Mouse (Mus musculus): Measurements from ENCODE around the gene Ptprn2. TPM values are rescaled to one million over a fixed set of nuclear protein-coding genes. Genes with fewer than 3 reads are reported as not detected.

The Ptprn2 gene
- polyA plus RNA-seq, 1 experiment from 2014 or later: 0.14 TPM

DNA sequence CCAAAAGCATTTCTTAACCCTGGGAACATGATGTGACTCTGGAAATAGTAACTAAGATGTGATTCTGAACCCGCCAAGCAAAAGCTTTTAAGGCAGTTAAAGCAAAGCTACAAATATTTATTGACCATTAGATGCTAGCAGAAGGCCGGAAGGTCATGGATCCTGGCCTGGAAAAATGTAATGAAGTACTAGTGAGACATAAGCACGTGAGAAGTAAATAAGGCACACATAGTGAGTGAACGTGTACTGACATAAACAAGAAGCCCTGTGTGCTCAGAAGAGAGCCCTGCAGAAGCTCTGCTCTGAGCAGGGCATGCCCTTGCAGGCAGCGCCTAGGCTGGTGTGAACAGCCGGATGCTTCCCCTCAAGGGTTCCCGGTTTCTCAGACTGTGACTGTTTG lies 557.2 kb downstream of the Ptprn2 start:
- H3K27me3 ChIP-seq (ENCODE audit: insufficient read depth, low read length): no peaks in the 10 kb centered on the region
- no peaks in the 10 kb centered on the region for H3K9me3 ChIP-seq (ENCODE audit: low read length)
- no peak for TF ChIP-seq CTCF (IDR thresholded peaks at IDR 0.05; ENCODE audit: low read depth)
- TF ChIP-seq EP300 (IDR thresholded peaks at IDR 0.05; ENCODE audit: low read depth): no peak
- no peak overlapping the region for H3K9ac ChIP-seq (replicated peaks)
- no peaks in the 10 kb centered on the region for H3K4me1 ChIP-seq (ENCODE audit: insufficient read depth)
- H3K4me3 ChIP-seq (ENCODE audit: low read depth, low read length): no peak overlapping the region
- ATAC-seq (no peak), DNase-seq (no peak)
- H3K4me2 ChIP-seq (ENCODE audit: low read depth, low read length): no peak overlapping the region
- WGBS (ENCODE audit: insufficient replicate concordance): 66% methylated on average over 7 of the region's 7 CpGs
- no peaks in the 10 kb centered on the region for H3K36me3 ChIP-seq (replicated peaks; ENCODE audit: insufficient read depth, low read length)
- H3K27ac ChIP-seq (ENCODE audit: low read depth): no peak overlapping the region

DNA sequence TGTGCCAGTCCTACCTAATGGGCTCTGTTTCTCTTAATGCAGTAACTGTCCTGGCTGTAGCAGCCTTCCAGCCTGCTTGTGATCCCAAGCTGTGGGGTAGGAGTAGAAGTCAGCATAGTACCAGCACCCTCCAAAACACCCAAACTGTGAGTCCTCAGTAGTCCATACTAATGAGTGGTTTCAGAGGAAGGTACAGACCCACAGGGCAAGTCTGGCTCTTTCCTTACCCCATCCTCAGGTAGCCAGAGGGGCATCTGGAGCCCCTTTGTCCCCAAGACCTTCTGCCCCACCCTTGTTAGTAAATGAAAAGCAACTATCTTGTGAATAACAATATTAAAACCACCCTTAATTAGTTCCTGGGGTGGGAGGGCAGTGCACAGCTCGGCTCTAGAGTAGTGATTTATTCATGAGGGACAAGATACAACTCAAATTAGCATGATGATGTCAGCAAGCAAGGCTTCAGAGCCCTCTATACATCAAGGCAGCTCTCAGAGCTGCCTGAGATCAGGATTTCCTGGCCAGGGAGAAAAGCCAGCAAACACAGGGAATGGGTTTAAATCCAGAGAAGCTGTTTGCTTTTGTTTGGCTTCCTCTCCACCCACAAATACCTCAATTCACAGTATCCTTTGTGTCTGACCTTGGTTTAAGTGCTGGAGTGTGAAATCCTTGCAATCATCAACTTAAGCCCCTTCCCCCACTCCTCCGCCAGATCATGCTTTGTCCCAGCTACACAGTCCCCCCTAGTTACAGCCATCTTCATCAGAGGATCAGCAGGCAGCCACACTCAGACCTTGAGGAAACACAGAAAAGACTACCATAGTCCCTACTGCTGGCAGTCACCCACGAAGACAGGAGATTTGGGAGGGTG lies 562.1 kb downstream of the Ptprn2 start:
- Histone ChIP-seq H3K4me1 (ENCODE audit: insufficient read depth) (no peaks in the 10 kb centered on the region), H3K27ac (ENCODE audit: low read depth) (no peak overlapping the region), H3K4me3 (ENCODE audit: low read depth, low read length) (no peak overlapping the region), H3K9ac (replicated peaks) (no peak overlapping the region), H3K4me2 (ENCODE audit: low read depth, low read length) (no peak overlapping the region), H3K36me3 (replicated peaks; ENCODE audit: insufficient read depth, low read length) (no peaks in the 10 kb centered on the region), H3K9me3 (ENCODE audit: low read length) (no peaks in the 10 kb centered on the region), H3K27me3 (ENCODE audit: insufficient read depth, low read length) (no peaks in the 10 kb centered on the region)
- ATAC-seq: no peak
- no peak for TF ChIP-seq EP300 (IDR thresholded peaks at IDR 0.05; ENCODE audit: low read depth)
- no peak for TF ChIP-seq CTCF (IDR thresholded peaks at IDR 0.05; ENCODE audit: low read depth)
- WGBS (ENCODE audit: insufficient replicate concordance): 18% methylated on average over 3 of the region's 3 CpGs
- no peak for DNase-seq

DNA sequence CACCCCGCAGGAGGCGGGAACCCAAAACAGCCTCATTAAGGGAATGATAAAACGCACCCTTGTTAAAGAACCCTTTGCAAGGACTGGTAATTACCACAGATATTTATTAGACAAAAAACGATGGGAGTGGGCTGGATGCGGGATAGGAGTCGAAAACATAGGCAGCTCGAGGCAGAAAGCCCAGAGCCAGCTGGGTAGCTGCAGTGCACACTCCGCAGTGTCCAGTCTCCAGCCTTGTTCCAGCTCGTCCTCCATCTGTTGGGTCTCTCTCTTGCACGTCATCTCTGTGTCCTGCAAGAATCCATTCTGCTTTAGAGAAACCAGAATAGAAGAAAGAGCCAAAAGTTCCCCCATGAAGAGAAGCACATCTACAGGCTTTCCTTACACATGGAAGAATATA lies 564.3 kb downstream of the Ptprn2 start:
- ATAC-seq: no peak
- Histone ChIP-seq H3K9me3 (ENCODE audit: low read length) (no peaks in the 10 kb centered on the region), H3K27me3 (ENCODE audit: insufficient read depth, low read length) (no peaks in the 10 kb centered on the region), H3K4me3 (ENCODE audit: low read depth, low read length) (no peak overlapping the region), H3K27ac (ENCODE audit: low read depth) (no peak overlapping the region), H3K4me1 (ENCODE audit: insufficient read depth) (no peaks in the 10 kb centered on the region), H3K9ac (replicated peaks) (no peak overlapping the region), H3K36me3 (replicated peaks; ENCODE audit: insufficient read depth, low read length) (no peaks in the 10 kb centered on the region), H3K4me2 (ENCODE audit: low read depth, low read length) (no peak overlapping the region)
- WGBS (ENCODE audit: insufficient replicate concordance): 78% methylated on average over 10 of the region's 10 CpGs
- TF ChIP-seq EP300 (IDR thresholded peaks at IDR 0.05; ENCODE audit: low read depth): no peak
- TF ChIP-seq CTCF (IDR thresholded peaks at IDR 0.05; ENCODE audit: low read depth): no peak
- DNase-seq: no peak

DNA sequence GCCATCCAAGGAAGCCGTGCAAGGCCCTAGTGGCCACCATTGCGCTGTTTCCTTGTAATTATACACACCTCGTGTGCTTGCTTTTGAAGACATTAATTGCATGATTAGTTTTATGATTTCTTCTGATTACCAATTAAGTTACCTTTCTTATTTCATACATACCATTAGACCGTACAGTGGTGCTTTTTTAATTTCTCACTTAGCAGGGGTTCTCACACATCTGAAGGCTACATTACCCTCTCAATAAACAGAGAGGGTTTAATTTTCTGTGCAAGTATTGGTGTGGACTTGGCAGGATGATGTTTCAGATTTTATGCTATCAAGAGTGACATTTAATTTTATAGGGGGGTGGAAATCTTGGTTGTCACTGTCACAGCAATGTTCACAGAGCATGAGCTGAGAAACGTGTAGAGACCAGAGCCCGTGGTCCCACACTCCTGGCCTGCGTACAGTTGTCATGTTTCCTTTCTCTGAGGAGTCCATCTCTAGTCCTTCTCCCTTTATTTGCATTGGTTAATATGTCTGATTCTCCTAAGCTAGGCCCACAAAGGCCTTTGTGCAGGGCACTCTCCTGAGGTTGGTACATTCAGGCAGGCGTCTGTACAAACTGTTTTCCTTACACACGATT lies 567.8 kb downstream of the Ptprn2 start:
- DNase-seq (no peak), ATAC-seq (no peak)
- H3K4me3 ChIP-seq (ENCODE audit: low read depth, low read length): no peak overlapping the region
- no peaks in the 10 kb centered on the region for H3K4me1 ChIP-seq (ENCODE audit: insufficient read depth)
- no peaks in the 10 kb centered on the region for H3K9me3 ChIP-seq (ENCODE audit: low read length)
- no peaks in the 10 kb centered on the region for H3K27me3 ChIP-seq (ENCODE audit: insufficient read depth, low read length)
- H3K27ac ChIP-seq (ENCODE audit: low read depth): no peak overlapping the region
- no peak for TF ChIP-seq EP300 (IDR thresholded peaks at IDR 0.05; ENCODE audit: low read depth)
- TF ChIP-seq CTCF (IDR thresholded peaks at IDR 0.05; ENCODE audit: low read depth): no peak
- H3K4me2 ChIP-seq (ENCODE audit: low read depth, low read length): no peak overlapping the region
- 75% methylated on average over 9 of the region's 9 CpGs for WGBS (ENCODE audit: insufficient replicate concordance)
- H3K36me3 ChIP-seq (replicated peaks; ENCODE audit: insufficient read depth, low read length): no peaks in the 10 kb centered on the region
- H3K9ac ChIP-seq (replicated peaks): no peak overlapping the region

DNA sequence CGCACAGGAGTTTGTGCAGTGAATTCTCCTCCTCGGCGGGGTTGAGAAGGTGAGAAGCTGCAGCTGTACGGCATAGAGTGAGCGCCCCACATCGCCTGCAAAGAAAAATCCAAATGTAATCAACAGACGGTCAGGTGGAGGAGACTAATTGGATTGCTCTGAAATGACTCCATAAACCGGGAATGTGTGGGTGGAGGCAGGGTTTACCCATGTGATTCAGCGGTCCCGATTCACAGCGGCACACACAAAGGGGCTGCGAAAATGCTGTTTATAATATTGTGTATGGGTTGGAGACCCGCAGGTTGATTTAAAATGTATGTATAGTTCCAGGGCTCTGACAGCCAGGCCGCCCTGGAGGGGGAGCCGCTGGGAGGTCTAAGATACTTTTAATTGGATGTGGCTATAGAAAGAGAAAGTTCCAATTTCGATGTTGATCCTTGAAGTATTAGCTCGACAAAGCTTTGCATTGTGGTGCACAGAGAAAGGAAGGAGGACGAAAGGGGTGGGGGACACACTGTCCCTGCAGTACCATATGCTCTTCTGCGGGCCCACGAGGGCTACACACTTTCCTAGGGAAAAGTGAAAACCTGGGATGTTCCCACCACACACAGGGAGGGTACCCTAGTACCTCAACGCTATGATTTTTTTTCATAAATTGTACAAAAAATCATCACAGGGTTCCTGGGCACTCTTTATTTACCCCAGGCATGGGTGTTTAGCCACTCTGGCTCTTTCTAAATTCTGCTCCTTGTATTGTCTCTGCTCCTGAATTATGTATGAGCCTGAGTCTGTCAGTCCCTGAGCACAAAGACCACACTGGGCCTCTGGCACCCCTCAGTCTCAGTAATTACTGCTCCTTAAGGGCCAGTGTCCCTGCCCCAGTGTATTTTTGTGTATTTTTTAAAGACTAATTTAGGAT lies 568.6 kb downstream of the Ptprn2 start:
- Histone ChIP-seq H3K9ac (replicated peaks) (no peak overlapping the region), H3K4me3 (ENCODE audit: low read depth, low read length) (no peak overlapping the region), H3K4me2 (ENCODE audit: low read depth, low read length) (no peak overlapping the region; the same call in 1 of the 2 replicates), H3K9me3 (ENCODE audit: low read length) (no peaks in the 10 kb centered on the region), H3K27ac (ENCODE audit: low read depth) (no peak overlapping the region), H3K36me3 (replicated peaks; ENCODE audit: insufficient read depth, low read length) (no peaks in the 10 kb centered on the region), H3K4me1 (ENCODE audit: insufficient read depth) (no peaks in the 10 kb centered on the region), H3K27me3 (ENCODE audit: insufficient read depth, low read length) (no peaks in the 10 kb centered on the region)
- ATAC-seq (no peak), DNase-seq (no peak)
- WGBS (ENCODE audit: insufficient replicate concordance): 54% methylated on average over 21 of the region's 21 CpGs
- TF ChIP-seq EP300 (IDR thresholded peaks at IDR 0.05; ENCODE audit: low read depth) (no peak), CTCF (IDR thresholded peaks at IDR 0.05; ENCODE audit: low read depth) (no peak)

Measured in liver, postnatal 0 days (tissue).